Mouse (Mus musculus) CH12.LX (cell line): ENCODE results near the gene Pla2g12b.

Experiments
- CHD2 ChIP-seq: IDR thresholded peaks from 2 replicates; pipeline ENCODE4 v1.6.1; 2011; ENCODE audit warnings: low read length, improper control_type of control experiment
- CTCF ChIP-seq, 2 experiments: IDR thresholded peaks in 1 of 2; conservative IDR thresholded peaks in 1 of 2; 2 replicates each; pipeline ENCODE4 v1.5.1; 2011 to 2012; ENCODE audit warnings: low read depth in 2 of 2, low read length in 2 of 2, improper control_type of control experiment in 1 of 2, inconsistent platforms in 1 of 2, mild to moderate bottlenecking in 1 of 2, moderate library complexity in 1 of 2
- E2F4 ChIP-seq: IDR thresholded peaks from 2 replicates; pipeline ENCODE4 v1.6.1; 2011; ENCODE audit warnings: low read depth, low read length, improper control_type of control experiment; ENCODE audit not compliant: insufficient replicate concordance
- JUN ChIP-seq: IDR thresholded peaks from 2 replicates; pipeline ENCODE4 v1.6.1; 2011; ENCODE audit warnings: low read depth, mild to moderate bottlenecking, low read length, improper control_type of control experiment, moderate library complexity; ENCODE audit not compliant: insufficient read depth
- KAT2A ChIP-seq: IDR thresholded peaks from 2 replicates; pipeline ENCODE4 v1.6.1; 2012; ENCODE audit warnings: low read length, improper control_type of control experiment, inconsistent platforms; ENCODE audit not compliant: insufficient replicate concordance
- MAFK ChIP-seq: IDR thresholded peaks from 2 replicates; pipeline ENCODE4 v1.6.1; 2011; ENCODE audit warnings: low read length, improper control_type of control experiment; ENCODE audit not compliant: insufficient replicate concordance
- MXI1 ChIP-seq: IDR thresholded peaks from 2 replicates; pipeline ENCODE4 v1.6.1; 2011; ENCODE audit warnings: mild to moderate bottlenecking, low read depth, low read length, improper control_type of control experiment
- POLR2A ChIP-seq: IDR thresholded peaks from 2 replicates; pipeline ENCODE4 v1.6.1; 2011; ENCODE audit warnings: low read depth, mild to moderate bottlenecking, improper control_type of control experiment, low read length
- POLR2AphosphoS2 ChIP-seq: IDR thresholded peaks from 2 replicates; pipeline ENCODE4 v1.6.1; 2011; ENCODE audit warnings: low read depth, low read length, improper control_type of control experiment
- RCOR1 ChIP-seq: conservative IDR thresholded peaks from 2 replicates; pipeline ENCODE4 v1.6.1; 2012; ENCODE audit warnings: low read depth, mild to moderate bottlenecking, inconsistent platforms, low read length, improper control_type of control experiment
- SMC3 ChIP-seq: IDR thresholded peaks from 2 replicates; pipeline ENCODE4 v1.6.1; 2011; ENCODE audit warnings: low read depth, low read length, improper control_type of control experiment
- TBP ChIP-seq: conservative IDR thresholded peaks from 2 replicates; pipeline ENCODE4 v1.6.1; 2011; ENCODE audit warnings: low read depth, low read length, improper control_type of control experiment
- UBTF ChIP-seq: IDR thresholded peaks from 2 replicates; pipeline ENCODE4 v1.6.1; 2012; ENCODE audit warnings: low read depth, mild to moderate bottlenecking, inconsistent platforms, low read length, improper control_type of control experiment, moderate library complexity
- ZC3H11A ChIP-seq: IDR thresholded peaks from 2 replicates; pipeline ENCODE4 v1.6.1; 2012; ENCODE audit warnings: low read depth, mild to moderate bottlenecking, inconsistent platforms, low read length, improper control_type of control experiment

GRCm38 (mm10) chr10:59425369-59425768, 21.9 kb downstream of the Pla2g12b start:
- no peak for TF ChIP-seq POLR2AphosphoS2
- TF ChIP-seq CTCF (conservative IDR thresholded peaks at IDR 0.05 in 1 of 2, IDR thresholded peaks at IDR 0.05 in 1 of 2; ENCODE audit: low read depth in 2 of 2, low read length in 2 of 2): no peak
- no peak for TF ChIP-seq E2F4
- TF ChIP-seq POLR2A: no peak
- TF ChIP-seq SMC3: no peak
- TF ChIP-seq MXI1: no peak
- TF ChIP-seq MAFK: no peak
- TF ChIP-seq CHD2: no peak
- no peak for TF ChIP-seq JUN
- no peak for TF ChIP-seq KAT2A
- no peak for TF ChIP-seq ZC3H11A
- TF ChIP-seq UBTF: no peak
- no peak for TF ChIP-seq TBP
- TF ChIP-seq RCOR1: no peak
